Mouse (Mus musculus) R1 (cell line): ENCODE measurements around the gene Pign.
A peak's percentile ranks its signal among the peaks of the same experiment; 100 is the strongest.

Experiments used
- DNase-seq: peaks from one replicate; pipeline ENCODE4 v3.0.0-alpha.2; 2018; ENCODE audit warnings: low read depth, low spot score

The Pign gene

GRCm38 (mm10) chr1:105564289-105564688 lies 99.2 kb downstream of the Pign start:
- no peak for DNase-seq

GRCm38 (mm10) chr1:105563821-105564220 lies 99.7 kb downstream of the Pign start:
- peak; percentile 33 for DNase-seq

GRCm38 (mm10) chr1:105556078-105556477 lies 107.4 kb downstream of the Pign start:
- DNase-seq: no peak

- DNase-seq: no peak
These were observed 108.2 kb downstream of the Pign start for GRCm38 (mm10) chr1:105555192-105555718.

GRCm38 (mm10) chr1:105553130-105553529 lies 110.3 kb downstream of the Pign start:
- no peak for DNase-seq

GRCm38 (mm10) chr1:105550163-105550562 lies 113.3 kb downstream of the Pign start:
- no peak for DNase-seq

GRCm38 (mm10) chr1:105549648-105550047 lies 113.8 kb downstream of the Pign start:
- no peak for DNase-seq

GRCm38 (mm10) chr1:105543051-105543450 lies 120.4 kb downstream of the Pign start:
- DNase-seq: no peak

GRCm38 (mm10) chr1:105523768-105524167 lies 139.7 kb downstream of the Pign start:
- no peak for DNase-seq

GRCm38 (mm10) chr1:105522321-105522720 lies 141.2 kb downstream of the Pign start:
- DNase-seq: peak; percentile 51

GRCm38 (mm10) chr1:105518101-105518500 lies 145.4 kb downstream of the Pign start:
- no peak for DNase-seq

GRCm38 (mm10) chr1:105507116-105507515 lies 156.4 kb downstream of the Pign start:
- DNase-seq: no peak

- DNase-seq: no peak
These were observed 170.9 kb downstream of the Pign start for GRCm38 (mm10) chr1:105492626-105493025.

GRCm38 (mm10) chr1:105489456-105489855 lies 174.0 kb downstream of the Pign start:
- DNase-seq: no peak

GRCm38 (mm10) chr1:105487037-105487436 lies 176.4 kb downstream of the Pign start:
- no peak for DNase-seq
